Mouse (Mus musculus) heart, postnatal 4 days (tissue): ENCODE measurements around the gene Scn11a. TPM values are rescaled to one million over a fixed set of nuclear protein-coding genes. Genes with fewer than 3 reads are reported as not detected.

Experiments
- DNase-seq: peaks from one replicate; pipeline ENCODE4 v3.0.0; 2021
- total RNA-seq, 2 experiments: library from RNA; stranded (reverse); gene quantifications; 2 replicates each; pipeline ENCODE4 v1.2.3; 2021

Scn11a gene
- total RNA-seq: under 1 TPM; 0.09 to 0.14 TPM

GRCm38 (mm10) chr9:119825297-119825696, at the start of gene Scn11a:
Gene Scn11a, minus strand, starts transcription at chr9:119825456.
- DNase-seq: no peak

GRCm38 (mm10) chr9:119854170-119854569, 28.9 kb upstream of the Scn11a start:
- DNase-seq: no peak

- no peak for DNase-seq
Measured at GRCm38 (mm10) chr9:119853071-119853846, 28.0 kb upstream of the Scn11a start.

- no peak for DNase-seq
Measured at GRCm38 (mm10) chr9:119852347-119853030, 27.2 kb upstream of the Scn11a start.

- no peak for DNase-seq
Measured at GRCm38 (mm10) chr9:119849214-119849613, 24.0 kb upstream of the Scn11a start.

GRCm38 (mm10) chr9:119848671-119849070, 23.4 kb upstream of the Scn11a start:
- DNase-seq: no peak

- DNase-seq: no peak
Measured at GRCm38 (mm10) chr9:119847187-119847586, 21.9 kb upstream of the Scn11a start.

GRCm38 (mm10) chr9:119844724-119845123, 19.5 kb upstream of the Scn11a start:
- no peak for DNase-seq

- DNase-seq: no peak
Measured at GRCm38 (mm10) chr9:119843549-119843948, 18.3 kb upstream of the Scn11a start.

GRCm38 (mm10) chr9:119842541-119843169, 17.4 kb upstream of the Scn11a start:
- no peak for DNase-seq

- DNase-seq: no peak
Measured at GRCm38 (mm10) chr9:119842091-119842490, 16.8 kb upstream of the Scn11a start.

- no peak for DNase-seq
Measured at GRCm38 (mm10) chr9:119841159-119841558, 15.9 kb upstream of the Scn11a start.

- no peak for DNase-seq
Measured at GRCm38 (mm10) chr9:119835581-119836125, 10.4 kb upstream of the Scn11a start.

- DNase-seq: peak; percentile 15
Measured at GRCm38 (mm10) chr9:119831001-119831400, 5.7 kb upstream of the Scn11a start.

GRCm38 (mm10) chr9:119823722-119824121, 1.5 kb downstream of the Scn11a start:
- no peak for DNase-seq

- DNase-seq: no peak
Measured at GRCm38 (mm10) chr9:119813631-119814030, 11.6 kb downstream of the Scn11a start.

- no peak for DNase-seq
Measured at GRCm38 (mm10) chr9:119806491-119806890, 18.8 kb downstream of the Scn11a start.

GRCm38 (mm10) chr9:119804501-119804847, 20.8 kb downstream of the Scn11a start:
- DNase-seq: no peak

- no peak for DNase-seq
Measured at GRCm38 (mm10) chr9:119803845-119804500, 21.3 kb downstream of the Scn11a start.

GRCm38 (mm10) chr9:119803169-119803827, 22.0 kb downstream of the Scn11a start:
- no peak for DNase-seq

- DNase-seq: no peak
Measured at GRCm38 (mm10) chr9:119801460-119801859, 23.8 kb downstream of the Scn11a start.

- no peak for DNase-seq
Measured at GRCm38 (mm10) chr9:119796791-119797190, 28.5 kb downstream of the Scn11a start.
